Mouse (Mus musculus) embryonic facial prominence, embryonic 14.5 days (tissue): ENCODE measurements at regions not wholly inside any gene's neighbourhood (a gene's known extent, or its start where the extent isn't known, plus 50 kb on each side); places are given as distances from the start of the nearest gene placed in this dataset.

Source experiments
- ATAC-seq: fragments of 200-750 bp; cut with Nextera tagmentation; 2 replicates; pipeline ENCODE4 v1.8.0; 2017; ENCODE audit warnings: low read depth, moderate number of reproducible peaks, moderate TSS enrichment
- DNase-seq: peaks from one replicate; pipeline ENCODE4 v3.0.0-alpha.2; 2015; ENCODE audit warnings: low spot score
- H3K27ac ChIP-seq: fragments of 300-500 bp; sonication (generic); replicated peaks from 2 replicates; pipeline ENCODE4 v1.5.1; 2014; ENCODE audit warnings: low read depth, mild to moderate bottlenecking, low read length, moderate library complexity
- H3K27me3 ChIP-seq: fragments of 300-500 bp; sonication (generic); replicated peaks from 2 replicates; pipeline ENCODE4 v1.6.1; 2014; ENCODE audit warnings: low read length; ENCODE audit not compliant: control insufficient read depth, insufficient read depth
- H3K36me3 ChIP-seq: fragments of 300-500 bp; sonication (generic); 2 replicates; pipeline ENCODE4 v1.6.1; 2014; ENCODE audit warnings: low read length, mixed read lengths; ENCODE audit not compliant: control insufficient read depth, insufficient read depth
- H3K4me1 ChIP-seq: fragments of 300-500 bp; sonication (generic); 2 replicates; pipeline ENCODE4 v1.6.1; 2014; ENCODE audit warnings: antibody characterized with exemption, low read length; ENCODE audit not compliant: control insufficient read depth, insufficient read depth
- H3K4me2 ChIP-seq: fragments of 300-500 bp; sonication (generic); 2 replicates; pipeline ENCODE4 v1.6.1; 2014; ENCODE audit warnings: low read depth, mild to moderate bottlenecking, low read length, moderate library complexity, mixed read lengths
- H3K4me3 ChIP-seq: fragments of 300-500 bp; sonication (generic); 2 replicates; pipeline ENCODE4 v1.5.1; 2014; ENCODE audit warnings: low read depth, mild to moderate bottlenecking, low read length
- H3K9ac ChIP-seq: fragments of 300-500 bp; sonication (generic); 2 replicates; pipeline ENCODE4 v1.6.1; 2014; ENCODE audit warnings: low read depth, mild to moderate bottlenecking, low read length, moderate library complexity, mixed read lengths
- H3K9me3 ChIP-seq: fragments of 300-500 bp; sonication (generic); 2 replicates; pipeline ENCODE4 v1.6.1; 2016; ENCODE audit warnings: low read length; ENCODE audit not compliant: control insufficient read depth
- WGBS: fragments of 180-500 bp; shearing (Covaris S2); extraction: QIAGEN DNeasy Blood & Tissue Kit; methylation state at CpG from one replicate; pipeline ENCODE4 v1.1.7; 2014; 5-methylcytosine and 5-hydroxymethylcytosine counted together

GRCm38 (mm10) chr4:84018135-84018534, 492.8 kb downstream of the Ccdc171 start:
- no peaks in the 10 kb centered on the region for H3K27me3 ChIP-seq
- H3K9me3 ChIP-seq: no peaks in the 10 kb centered on the region
- H3K4me3 ChIP-seq: no peak overlapping the region
- peaks cover 34% of the 10 kb centered on the region for H3K4me1 ChIP-seq
- H3K9ac ChIP-seq: no peak overlapping the region
- no peaks in the 10 kb centered on the region for H3K36me3 ChIP-seq
- WGBS: 63% methylated on average over 7 of the region's 7 CpGs
- peak overlapping the region; percentile 54 for H3K27ac ChIP-seq
- ATAC-seq: no peak
- no peak overlapping the region for H3K4me2 ChIP-seq
- peak; percentile 48 for DNase-seq

GRCm38 (mm10) chr4:84018774-84019173, 493.4 kb downstream of the Ccdc171 start:
- Histone ChIP-seq H3K9me3 (no peaks in the 10 kb centered on the region), H3K4me1 (peaks cover 34% of the 10 kb centered on the region), H3K9ac (no peak overlapping the region), H3K27me3 (no peaks in the 10 kb centered on the region), H3K36me3 (no peaks in the 10 kb centered on the region), H3K4me3 (no peak overlapping the region), H3K27ac (peak overlapping the region; percentile 81), H3K4me2 (no peak overlapping the region)
- WGBS: 59% methylated on average over 7 of the region's 7 CpGs
- peak; percentile 59 for ATAC-seq
- peak; percentile 86 for DNase-seq

- peaks cover 34% of the 10 kb centered on the region for H3K4me1 ChIP-seq
Measured at GRCm38 (mm10) chr4:84019500-84020255, 494.3 kb downstream of the Ccdc171 start.

GRCm38 (mm10) chr4:84020692-84021091, 495.3 kb downstream of the Ccdc171 start:
- Histone ChIP-seq H3K9me3 (no peaks in the 10 kb centered on the region), H3K4me2 (no peak overlapping the region), H3K4me3 (no peak overlapping the region), H3K36me3 (no peaks in the 10 kb centered on the region), H3K9ac (no peak overlapping the region), H3K27me3 (no peaks in the 10 kb centered on the region), H3K4me1 (peaks cover 34% of the 10 kb centered on the region), H3K27ac (peak overlapping the region; percentile 63; the same call in 1 of the 2 replicates)
- ATAC-seq: no peak
- WGBS: 61% methylated on average over 1 of the region's 1 CpGs
- no peak for DNase-seq

More at GRCm38 (mm10) chr4:84019500-84020255, 494.3 kb downstream of the Ccdc171 start:
- Histone ChIP-seq H3K9ac (no peak overlapping the region), H3K27ac (peak overlapping the region; percentile 81), H3K4me3 (no peak overlapping the region), H3K9me3 (no peaks in the 10 kb centered on the region), H3K4me2 (no peak overlapping the region), H3K27me3 (no peaks in the 10 kb centered on the region), H3K36me3 (no peaks in the 10 kb centered on the region)
- WGBS: 55% methylated on average over 14 of the region's 14 CpGs
- peak; percentile 78 for DNase-seq
- ATAC-seq: no peak

GRCm38 (mm10) chr4:84022323-84022722, 497.0 kb downstream of the Ccdc171 start:
- 86% methylated on average over 7 of the region's 7 CpGs for WGBS

GRCm38 (mm10) chr4:84026144-84026543, 500.8 kb downstream of the Ccdc171 start:
- Histone ChIP-seq H3K4me1 (peaks cover 8% of the 10 kb centered on the region), H3K4me3 (no peak overlapping the region), H3K27ac (no peak overlapping the region), H3K27me3 (no peaks in the 10 kb centered on the region), H3K9me3 (no peaks in the 10 kb centered on the region), H3K4me2 (no peak overlapping the region), H3K36me3 (no peaks in the 10 kb centered on the region), H3K9ac (no peak overlapping the region)
- DNase-seq: peak; percentile 56
- WGBS: 58% methylated on average over 8 of the region's 8 CpGs
- no peak; the same call in 1 of the 2 replicates for ATAC-seq

More at GRCm38 (mm10) chr4:84022323-84022722, 497.0 kb downstream of the Ccdc171 start:
- Histone ChIP-seq H3K27me3 (no peaks in the 10 kb centered on the region), H3K9ac (no peak overlapping the region), H3K4me2 (no peak overlapping the region), H3K4me3 (no peak overlapping the region), H3K27ac (no peak overlapping the region), H3K4me1 (peaks cover 31% of the 10 kb centered on the region), H3K9me3 (no peaks in the 10 kb centered on the region), H3K36me3 (no peaks in the 10 kb centered on the region)
- ATAC-seq (no peak), DNase-seq (no peak)

- DNase-seq (no peak), ATAC-seq (no peak)
- H3K36me3 ChIP-seq: no peaks in the 10 kb centered on the region
- no peaks in the 10 kb centered on the region for H3K9me3 ChIP-seq
- no peak overlapping the region for H3K4me3 ChIP-seq
- H3K27ac ChIP-seq: no peak overlapping the region
- WGBS: 55% methylated on average over 5 of the region's 5 CpGs
- H3K27me3 ChIP-seq: no peaks in the 10 kb centered on the region
- no peak overlapping the region for H3K9ac ChIP-seq
- no peak overlapping the region for H3K4me2 ChIP-seq
- peaks cover 19% of the 10 kb centered on the region for H3K4me1 ChIP-seq
Measured at GRCm38 (mm10) chr4:84028120-84028519, 502.8 kb downstream of the Ccdc171 start.

GRCm38 (mm10) chr4:84030916-84031315, 505.6 kb downstream of the Ccdc171 start:
- Histone ChIP-seq H3K27me3 (no peaks in the 10 kb centered on the region), H3K9me3 (no peaks in the 10 kb centered on the region), H3K4me3 (no peak overlapping the region), H3K27ac (peak overlapping the region; percentile 69), H3K36me3 (no peaks in the 10 kb centered on the region), H3K4me1 (peaks cover 19% of the 10 kb centered on the region), H3K4me2 (no peak overlapping the region), H3K9ac (no peak overlapping the region)
- peak; percentile 93 for DNase-seq
- ATAC-seq: peak; percentile 53; the same call in 1 of the 2 replicates
- 47% methylated on average over 5 of the region's 5 CpGs for WGBS

GRCm38 (mm10) chr4:84032505-84032904, 507.2 kb downstream of the Ccdc171 start:
- H3K27ac ChIP-seq: peak overlapping the region; percentile 66
- WGBS: 62% methylated on average over 10 of the region's 10 CpGs
- H3K36me3 ChIP-seq: no peaks in the 10 kb centered on the region

More at GRCm38 (mm10) chr4:84032505-84032904, 507.2 kb downstream of the Ccdc171 start:
- DNase-seq (peak; percentile 16), ATAC-seq (no peak)
- Histone ChIP-seq H3K4me3 (no peak overlapping the region), H3K27me3 (no peaks in the 10 kb centered on the region), H3K4me1 (peaks cover 19% of the 10 kb centered on the region), H3K9me3 (no peaks in the 10 kb centered on the region), H3K9ac (no peak overlapping the region), H3K4me2 (no peak overlapping the region)
